Mouse (Mus musculus): Measurements from ENCODE around the gene Wdfy1.

Gene Wdfy1

GRCm38 (mm10) chr1:79761106-79761916 lies 14.6 kb downstream of the Wdfy1 start:
- DNase-seq (ENCODE audit: low spot score) = peak; percentile 92

GRCm38 (mm10) chr1:79760656-79761055 lies 15.3 kb downstream of the Wdfy1 start:
- peak; percentile 38 for DNase-seq (ENCODE audit: low spot score)

DNA sequence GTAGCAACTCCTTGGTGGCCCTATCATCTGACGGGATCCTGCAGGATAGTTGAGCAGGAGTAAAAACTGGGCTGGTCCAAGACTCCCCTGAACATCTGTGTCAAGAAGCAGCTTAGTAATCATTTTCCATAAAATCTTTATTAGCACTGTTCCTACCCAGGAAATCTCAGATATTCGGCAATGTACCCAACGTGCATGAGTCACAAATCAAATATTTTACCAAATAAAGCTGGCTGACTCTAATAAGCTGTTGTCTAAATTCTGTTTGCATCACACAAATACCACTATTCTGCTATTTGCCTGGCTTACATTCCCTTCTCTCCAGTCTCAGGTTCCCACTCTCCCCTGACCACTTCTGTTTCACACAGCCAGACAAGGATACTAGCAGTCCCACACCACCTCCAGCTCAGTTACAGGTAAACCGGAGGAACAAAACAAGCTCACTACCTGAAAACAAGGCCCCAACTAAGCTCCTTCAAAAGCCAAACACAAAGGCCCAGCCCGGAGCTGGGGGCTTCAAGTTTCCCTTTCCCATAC lies 16.4 kb downstream of the Wdfy1 start:
- no peak for DNase-seq (ENCODE audit: low spot score)

DNA sequence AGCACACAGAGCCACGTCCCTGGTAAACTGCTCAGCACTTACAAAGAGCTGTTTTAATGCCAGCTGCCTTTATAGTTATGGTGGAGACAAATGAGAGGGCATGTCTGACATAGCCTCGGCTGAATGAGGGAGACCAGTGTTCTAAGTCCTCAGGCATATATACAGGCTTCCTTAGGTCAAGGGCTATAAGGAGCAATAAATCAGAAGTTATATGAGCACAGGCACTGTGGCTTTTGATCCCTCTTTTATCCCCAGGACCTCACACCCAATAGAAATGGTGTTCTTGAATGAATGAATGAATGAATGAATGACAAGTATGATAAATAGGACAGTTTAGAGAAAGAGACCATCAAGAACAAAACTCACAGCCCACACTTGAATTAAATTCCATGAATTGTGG lies 16.9 kb downstream of the Wdfy1 start:
- no peak for DNase-seq (ENCODE audit: low spot score)

DNA sequence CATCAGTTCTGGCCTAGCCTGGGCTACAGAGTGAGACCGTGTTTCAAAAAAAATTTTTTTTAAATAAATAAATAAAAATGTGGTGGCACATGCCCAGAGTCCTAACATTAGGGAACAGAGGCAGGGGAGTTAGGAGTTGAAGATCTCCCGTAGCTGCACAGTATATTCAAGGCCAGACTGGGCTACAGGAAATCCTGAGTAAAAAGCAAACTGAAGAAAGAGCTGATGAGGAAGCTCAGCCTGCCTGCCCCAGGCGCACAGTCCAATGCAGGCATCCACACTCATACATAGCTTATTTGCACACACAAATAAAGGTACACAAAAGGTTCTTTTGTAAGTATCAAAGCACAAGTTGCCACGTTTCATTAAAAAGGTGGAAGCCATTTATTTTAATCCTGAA lies 18.3 kb downstream of the Wdfy1 start:
- no peak for DNase-seq (ENCODE audit: low spot score)

GRCm38 (mm10) chr1:79757161-79757560 lies 18.8 kb downstream of the Wdfy1 start:
- no peak for DNase-seq (ENCODE audit: low spot score)

DNA sequence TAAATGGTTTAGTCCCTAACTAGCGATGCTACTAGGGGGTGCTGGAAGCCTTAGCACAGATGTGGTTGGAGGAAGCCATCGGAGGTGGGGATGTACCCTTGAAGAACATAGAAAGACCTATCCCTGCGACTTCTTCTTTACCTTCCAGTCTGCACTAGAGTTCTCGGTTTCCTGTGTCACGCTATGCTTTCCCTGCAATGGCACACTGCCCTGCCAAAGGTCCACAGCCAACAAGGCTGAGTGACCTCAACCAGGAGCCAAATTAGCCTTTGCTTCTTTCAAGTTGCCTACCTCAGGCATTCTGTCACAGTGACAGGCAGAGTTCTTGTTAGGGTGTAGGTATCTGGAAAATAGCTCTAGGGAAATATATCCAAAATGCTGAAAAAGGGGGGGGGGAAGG lies 19.5 kb downstream of the Wdfy1 start:
- DNase-seq (ENCODE audit: low spot score) = no peak

DNA sequence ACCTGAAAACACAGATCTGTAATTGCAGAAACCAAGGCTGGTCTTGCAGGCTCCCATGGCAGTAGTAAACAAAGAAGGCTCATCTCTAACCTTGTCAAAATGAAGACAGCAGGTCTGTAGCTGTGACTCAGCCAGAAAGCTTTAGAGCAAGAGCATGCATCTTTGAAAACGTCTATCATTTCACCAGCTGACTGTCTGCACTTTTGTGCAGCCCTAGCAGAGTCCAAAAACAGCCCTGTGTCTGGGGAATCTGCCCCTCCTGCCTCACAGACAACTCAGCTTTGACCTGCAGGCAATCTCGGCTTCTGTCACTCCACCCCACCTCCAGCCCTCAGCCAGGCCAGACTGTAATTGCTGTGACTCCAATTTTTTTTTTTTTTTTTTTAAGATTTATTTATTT lies 20.6 kb downstream of the Wdfy1 start:
- no peak for DNase-seq (ENCODE audit: low spot score)

DNA sequence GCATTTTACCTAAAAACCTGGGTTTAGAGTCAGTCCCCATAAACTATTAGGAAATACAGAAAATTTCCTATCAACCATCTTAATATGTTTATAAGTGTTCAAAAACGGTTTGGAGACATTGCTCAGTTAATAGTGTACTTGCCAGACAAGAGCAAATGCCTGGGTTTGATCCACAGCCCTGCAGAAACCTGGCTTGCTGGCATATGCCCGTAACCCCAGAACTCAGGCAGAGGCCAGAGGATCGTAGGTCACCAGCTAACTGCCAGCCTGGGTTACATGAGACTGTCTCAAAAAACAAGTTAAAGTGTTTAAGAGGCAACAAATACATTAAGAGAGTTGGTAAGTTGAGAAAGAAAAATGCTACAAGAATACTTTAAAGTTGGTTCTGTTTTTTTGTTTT lies 21.0 kb downstream of the Wdfy1 start:
- DNase-seq (ENCODE audit: low spot score) = no peak

- DNase-seq (ENCODE audit: low spot score) = no peak
Measured at GRCm38 (mm10) chr1:79753456-79753855, 22.5 kb downstream of the Wdfy1 start.

- no peak for DNase-seq (ENCODE audit: low spot score)
Measured at GRCm38 (mm10) chr1:79752714-79753340, 23.1 kb downstream of the Wdfy1 start.

GRCm38 (mm10) chr1:79752015-79752695 lies 23.8 kb downstream of the Wdfy1 start:
- DNase-seq (ENCODE audit: low spot score) = no peak

GRCm38 (mm10) chr1:79751186-79751585 lies 24.8 kb downstream of the Wdfy1 start:
- DNase-seq (ENCODE audit: low spot score) = no peak

GRCm38 (mm10) chr1:79746056-79746455 lies 29.9 kb downstream of the Wdfy1 start:
- no peak for DNase-seq (ENCODE audit: low spot score)

GRCm38 (mm10) chr1:79743385-79743784 lies 32.6 kb downstream of the Wdfy1 start:
- no peak for DNase-seq (ENCODE audit: low spot score)

- DNase-seq (ENCODE audit: low spot score) = no peak
Measured at GRCm38 (mm10) chr1:79742949-79743348, 33.0 kb downstream of the Wdfy1 start.

DNA sequence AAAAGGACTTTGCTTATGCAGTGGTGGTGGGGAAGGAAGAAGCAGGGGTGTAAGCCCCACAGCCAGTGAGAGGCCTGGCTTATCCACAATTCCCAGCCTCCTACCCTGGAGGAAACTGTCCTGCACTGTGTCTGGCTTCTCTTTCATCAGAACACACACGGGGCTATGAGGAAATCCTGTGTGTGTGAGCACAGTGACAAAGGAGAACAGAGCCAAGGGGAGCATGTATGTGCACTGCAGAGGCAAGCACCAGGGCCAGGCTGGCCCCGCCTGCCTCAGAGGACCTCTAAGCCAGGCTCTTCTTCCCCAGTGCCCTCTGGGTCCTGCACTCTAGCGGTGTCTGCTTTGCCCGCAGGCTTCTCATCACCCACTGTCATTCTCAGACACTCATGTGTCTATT lies 34.9 kb downstream of the Wdfy1 start:
- no peak for DNase-seq (ENCODE audit: low spot score)

GRCm38 (mm10) chr1:79739726-79740125 lies 36.2 kb downstream of the Wdfy1 start:
- DNase-seq (ENCODE audit: low spot score) = no peak

DNA sequence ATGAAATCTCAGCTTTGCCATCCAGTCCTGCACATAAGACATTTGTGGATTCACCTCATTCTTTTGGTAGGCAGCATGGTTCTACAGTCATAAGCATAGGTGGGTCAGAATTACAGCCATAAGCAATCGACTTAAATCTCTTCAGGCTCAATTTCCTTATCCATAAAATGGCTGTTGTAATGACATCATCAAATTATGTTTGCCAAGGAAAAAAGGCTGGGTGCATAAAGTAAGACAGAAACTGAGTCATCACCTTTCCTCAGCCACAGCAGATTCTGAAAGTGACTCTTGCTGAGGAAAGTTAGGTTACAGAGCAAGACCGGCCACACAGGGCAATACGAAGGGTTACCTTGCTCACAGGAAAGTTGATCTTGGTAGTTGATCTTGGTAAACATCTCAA lies 39.5 kb downstream of the Wdfy1 start:
- DNase-seq (ENCODE audit: low spot score) = no peak

DNA sequence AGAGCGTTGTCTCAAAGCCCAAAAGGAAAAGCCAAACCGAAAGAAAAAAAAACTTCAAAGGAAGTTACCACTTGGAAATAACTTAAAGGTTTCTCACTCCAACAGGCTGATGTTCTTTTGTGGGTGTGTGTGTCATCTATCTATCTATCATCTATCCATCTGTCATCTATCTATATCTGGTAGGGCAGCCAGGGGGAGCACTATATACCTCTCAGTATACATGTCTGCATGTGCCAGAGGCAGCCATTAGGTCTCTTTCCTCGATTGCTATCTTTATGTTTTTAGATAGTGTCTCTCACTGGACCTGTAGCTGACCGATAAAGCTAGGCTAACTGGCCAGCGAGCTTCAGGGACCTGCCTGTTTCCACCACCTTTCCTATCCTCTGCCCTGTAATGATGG lies 41.1 kb downstream of the Wdfy1 start:
- DNase-seq (ENCODE audit: low spot score) = no peak

- no peak for DNase-seq (ENCODE audit: low spot score)
Measured at GRCm38 (mm10) chr1:79714152-79714923, 61.6 kb downstream of the Wdfy1 start.

DNA sequence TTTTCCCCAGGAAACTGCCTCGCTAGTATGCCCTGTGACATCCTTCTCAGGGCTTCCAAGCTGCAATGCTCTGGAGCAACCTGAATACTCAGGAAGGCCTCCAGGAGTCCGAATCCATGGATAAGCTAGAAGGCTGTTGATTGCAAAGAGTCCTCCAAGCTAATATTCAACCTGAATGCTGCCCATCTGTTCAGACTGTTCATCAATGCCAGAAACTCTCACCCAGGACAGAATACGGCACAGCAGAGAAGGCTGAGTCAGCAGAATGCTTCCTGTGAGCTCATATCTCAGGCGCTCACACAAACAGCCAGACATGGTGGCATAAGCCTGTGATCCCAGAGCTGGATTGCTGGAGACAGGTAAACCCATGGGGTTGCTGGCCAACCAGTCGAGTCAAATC lies 62.9 kb downstream of the Wdfy1 start:
- no peak for DNase-seq (ENCODE audit: low spot score)
